Mouse (Mus musculus) MEL (cell line): ENCODE data around the gene Tgm5.

Source experiments
- BHLHE40 ChIP-seq: IDR thresholded peaks from 2 replicates; pipeline ENCODE4 v1.6.1; 2012; ENCODE audit warnings: low read depth, mild to moderate bottlenecking, inconsistent platforms, low read length, improper control_type of control experiment, borderline replicate concordance
- CHD1 ChIP-seq: IDR thresholded peaks from 2 replicates; pipeline ENCODE4 v1.6.1; 2012; ENCODE audit warnings: low read depth, mild to moderate bottlenecking, inconsistent platforms, low read length, improper control_type of control experiment
- CHD2 ChIP-seq: IDR thresholded peaks from 2 replicates; pipeline ENCODE4 v1.6.1; 2011; ENCODE audit warnings: low read length, improper control_type of control experiment
- CTCF ChIP-seq, 3 experiments: IDR thresholded peaks in 2 of 3; conservative IDR thresholded peaks in 1 of 3; 2 replicates each; pipeline ENCODE4 v1.5.1; 2011 to 2012; ENCODE audit warnings: low read length in 3 of 3, low read depth in 2 of 3, mild to moderate bottlenecking in 2 of 3, improper control_type of control experiment in 1 of 3, inconsistent platforms in 1 of 3, mixed read lengths in 1 of 3, moderate library complexity in 1 of 3; ENCODE audit not compliant: control insufficient read depth in 1 of 3, insufficient read depth in 1 of 3, poor library complexity in 1 of 3, severe bottlenecking in 1 of 3
- ELF1 ChIP-seq: IDR thresholded peaks from 2 replicates; pipeline ENCODE4 v1.6.1; 2014; ENCODE audit warnings: low read depth, mild to moderate bottlenecking, inconsistent platforms, low read length, improper control_type of control experiment, moderate library complexity
- EP300 ChIP-seq, 2 experiments: IDR thresholded peaks; 2 replicates each; pipeline ENCODE4 v1.6.1; 2011; ENCODE audit warnings: improper control_type of control experiment in 2 of 2, low read length in 2 of 2, low read depth in 1 of 2, mild to moderate bottlenecking in 1 of 2
- KAT2A ChIP-seq: conservative IDR thresholded peaks from 2 replicates; pipeline ENCODE4 v1.6.1; 2012; ENCODE audit warnings: low read depth, low read length, improper control_type of control experiment, inconsistent platforms
- MAX ChIP-seq: IDR thresholded peaks from 2 replicates; pipeline ENCODE4 v1.6.1; 2011; ENCODE audit warnings: low read length, improper control_type of control experiment
- MYC ChIP-seq: IDR thresholded peaks from 2 replicates; pipeline ENCODE4 v1.6.1; 2011; ENCODE audit warnings: low read depth, mild to moderate bottlenecking, low read length, improper control_type of control experiment, moderate library complexity
- POLR2A ChIP-seq, 2 experiments: IDR thresholded peaks; 2 replicates each; pipeline ENCODE4 v1.6.1; 2011 to 2012; ENCODE audit warnings: low read length in 2 of 2, mild to moderate bottlenecking in 2 of 2, control low read depth in 1 of 2, improper control_type of control experiment in 1 of 2, low read depth in 1 of 2, moderate library complexity in 1 of 2; ENCODE audit not compliant: control insufficient read depth in 1 of 2, insufficient read depth in 1 of 2, poor library complexity in 1 of 2
- POLR2AphosphoS2 ChIP-seq: IDR thresholded peaks from 2 replicates; pipeline ENCODE4 v1.6.1; 2011; ENCODE audit warnings: low read length, improper control_type of control experiment
- TAL1 ChIP-seq: IDR thresholded peaks from 2 replicates; pipeline ENCODE4 v1.6.1; 2012; ENCODE audit warnings: mild to moderate bottlenecking, inconsistent platforms, low read length, moderate library complexity, mixed read lengths

DNA sequence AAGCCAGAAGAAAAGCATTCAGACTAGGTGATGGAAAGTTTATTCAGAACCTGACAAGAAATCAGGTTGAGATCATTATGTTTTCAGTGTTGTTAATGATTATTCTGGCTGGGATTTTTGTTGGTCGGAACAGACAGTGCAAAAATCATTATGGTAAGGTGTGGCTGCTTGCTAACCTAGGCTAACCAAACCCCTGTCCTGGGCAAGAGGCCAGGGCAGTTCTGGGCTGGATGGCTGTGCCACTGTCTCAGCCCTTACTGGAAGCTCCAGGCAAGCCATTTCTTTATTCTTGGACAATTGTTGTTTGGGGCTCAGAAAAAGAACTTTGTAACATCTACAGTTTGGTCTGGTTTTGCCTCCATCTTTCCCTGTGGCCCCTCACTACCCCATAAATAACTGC, 41.9 kb upstream of the Tgm5 start:
- TF ChIP-seq CHD2 (no peak), KAT2A (no peak), POLR2A (IDR thresholded peaks at IDR 0.05; ENCODE audit: control insufficient read depth in 1 of 2, insufficient read depth in 1 of 2, low read depth in 1 of 2, low read length in 2 of 2, poor library complexity in 1 of 2) (no peak), CHD1 (no peak), CTCF (IDR thresholded peaks at IDR 0.05 in 2 of 3, conservative IDR thresholded peaks at IDR 0.05 in 1 of 3; ENCODE audit: control insufficient read depth in 1 of 3, insufficient read depth in 1 of 3, low read depth in 2 of 3, low read length in 3 of 3, poor library complexity in 1 of 3, severe bottlenecking in 1 of 3) (no peak), TAL1 (no peak), MAX (no peak), BHLHE40 (no peak), POLR2AphosphoS2 (no peak), MYC (no peak), ELF1 (no peak), EP300 (IDR thresholded peaks at IDR 0.05; ENCODE audit: low read depth in 1 of 2, low read length in 2 of 2) (no peak)
